Mouse (Mus musculus): ENCODE results near the gene Pctp. TPM values are rescaled to one million over a fixed set of nuclear protein-coding genes. Genes with fewer than 3 reads are reported as not detected.

Gene Pctp
- polyA plus RNA-seq, 1 experiment from 2014 or later = 12.1 TPM

DNA sequence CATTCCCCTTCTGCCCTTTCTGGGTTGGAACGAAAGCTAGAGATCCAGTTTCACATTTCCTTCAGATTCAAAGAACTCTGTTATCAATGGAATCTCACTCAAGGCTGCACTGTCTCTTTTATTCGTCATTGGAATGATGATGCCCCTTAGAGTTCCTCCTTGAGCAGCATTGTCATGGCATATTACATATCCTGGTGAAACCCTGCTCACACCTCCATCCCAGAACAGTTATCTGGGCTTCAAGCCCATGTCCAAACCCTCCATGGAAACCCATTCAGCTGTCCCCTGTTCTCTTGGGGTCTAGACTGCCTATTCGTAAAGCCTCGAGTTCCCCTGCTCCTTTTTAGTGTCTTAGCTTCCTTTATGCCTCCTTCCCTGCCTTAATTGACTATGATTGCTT, 33.6 kb downstream of the Pctp start:
- Histone ChIP-seq H3K9ac (no peak overlapping the region), H3K4me3 (replicated peaks) (no peak overlapping the region), H3K9me3 (replicated peaks) (no peaks in the 10 kb centered on the region), H3K4me2 (no peak overlapping the region), H3K27ac (no peak overlapping the region), H3K36me3 (no peaks in the 10 kb centered on the region), H3K4me1 (no peaks in the 10 kb centered on the region), H3K27me3 (no peaks in the 10 kb centered on the region)
- ATAC-seq (replicated peaks; ENCODE audit: low FRiP score) = no peak
- WGBS = 67% methylated on average over 4 of the region's 4 CpGs

DNA sequence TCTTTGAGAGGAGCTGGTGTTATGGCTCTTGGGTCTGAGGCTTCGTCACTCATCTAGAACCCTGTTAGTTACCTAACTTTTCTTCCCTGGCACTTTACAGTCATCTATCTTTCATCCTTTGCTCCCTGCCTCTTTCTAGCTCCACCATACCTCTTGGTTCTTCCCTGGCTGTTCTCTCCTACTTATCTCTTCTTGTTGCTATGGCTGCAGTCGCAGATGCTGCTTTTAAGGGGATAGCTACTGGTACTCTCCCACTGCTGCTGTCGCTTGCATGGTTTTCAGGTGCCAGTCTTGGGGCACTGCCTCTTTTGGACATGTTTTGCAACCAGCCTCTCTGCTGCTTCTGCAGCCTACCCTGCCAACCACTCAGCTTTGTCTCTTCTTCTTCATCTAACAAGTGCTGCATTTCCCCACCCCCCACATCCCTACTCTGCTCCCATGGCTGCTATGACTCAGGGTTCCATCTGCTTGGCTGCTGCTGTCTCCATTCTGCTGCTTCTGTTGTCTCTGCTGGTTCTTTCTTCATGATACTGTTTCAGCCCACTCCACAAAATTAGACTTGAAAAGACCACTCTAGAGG, 51.9 kb downstream of the Pctp start:
- ATAC-seq (replicated peaks; ENCODE audit: low FRiP score) = no peak
- Histone ChIP-seq H3K9ac (no peak overlapping the region), H3K4me1 (no peaks in the 10 kb centered on the region), H3K4me2 (no peak overlapping the region), H3K27ac (no peak overlapping the region), H3K9me3 (replicated peaks) (no peaks in the 10 kb centered on the region), H3K36me3 (no peaks in the 10 kb centered on the region), H3K4me3 (replicated peaks) (no peak overlapping the region), H3K27me3 (no peaks in the 10 kb centered on the region)
- WGBS = 86% methylated on average over 3 of the region's 3 CpGs

DNA sequence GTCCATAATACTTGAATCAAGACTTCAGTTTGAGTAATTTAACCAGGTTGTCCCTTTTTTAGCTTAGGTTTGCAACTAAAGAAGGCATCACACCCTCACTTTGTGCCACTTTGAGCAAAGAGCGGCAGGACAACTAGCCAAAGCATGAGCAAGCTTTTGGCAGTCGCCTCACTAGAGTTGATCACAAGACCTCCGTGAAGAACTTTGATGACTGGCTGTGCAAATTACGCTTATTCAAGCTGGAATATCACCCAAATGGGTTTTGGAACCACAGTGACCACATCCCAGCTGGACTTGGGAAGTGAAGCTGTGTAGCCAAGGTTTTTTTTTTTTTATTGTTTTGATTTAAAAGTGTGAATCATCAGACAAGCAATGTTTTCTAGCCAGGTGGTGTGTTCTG, 54.9 kb downstream of the Pctp start:
- 89% methylated on average over 4 of the region's 4 CpGs for WGBS
- H3K4me1 ChIP-seq = no peaks in the 10 kb centered on the region

DNA sequence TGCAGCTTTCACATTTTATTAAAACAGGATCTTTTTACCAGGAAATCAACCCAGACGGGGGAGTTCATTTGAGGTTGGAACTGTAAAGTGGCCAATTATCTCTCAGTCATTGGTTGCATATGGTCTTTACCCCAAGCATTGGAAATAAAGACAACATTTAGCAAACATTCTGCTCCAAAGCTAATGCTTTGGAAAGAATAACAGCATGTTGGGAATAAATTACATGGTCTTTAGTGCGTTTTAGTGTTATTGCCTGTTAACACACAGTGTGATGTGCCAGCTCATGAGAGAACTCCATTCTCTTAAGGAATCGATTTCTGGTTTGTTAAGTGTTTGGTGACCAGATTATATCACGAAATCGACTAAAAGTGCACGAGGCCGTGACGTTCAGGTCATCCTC, 57.5 kb downstream of the Pctp start:
- WGBS = 81% methylated on average over 8 of the region's 8 CpGs
- no peak for ATAC-seq (replicated peaks; ENCODE audit: low FRiP score)

More for the DNA sequence above, 54.9 kb downstream of the Pctp start:
- ATAC-seq (replicated peaks; ENCODE audit: low FRiP score) = no peak
- no peak overlapping the region for H3K4me3 ChIP-seq (replicated peaks)
- H3K4me2 ChIP-seq = no peak overlapping the region
- no peaks in the 10 kb centered on the region for H3K9me3 ChIP-seq (replicated peaks)
- no peak overlapping the region for H3K27ac ChIP-seq
- H3K36me3 ChIP-seq = no peaks in the 10 kb centered on the region
- H3K9ac ChIP-seq = no peak overlapping the region
- H3K27me3 ChIP-seq = no peaks in the 10 kb centered on the region

DNA sequence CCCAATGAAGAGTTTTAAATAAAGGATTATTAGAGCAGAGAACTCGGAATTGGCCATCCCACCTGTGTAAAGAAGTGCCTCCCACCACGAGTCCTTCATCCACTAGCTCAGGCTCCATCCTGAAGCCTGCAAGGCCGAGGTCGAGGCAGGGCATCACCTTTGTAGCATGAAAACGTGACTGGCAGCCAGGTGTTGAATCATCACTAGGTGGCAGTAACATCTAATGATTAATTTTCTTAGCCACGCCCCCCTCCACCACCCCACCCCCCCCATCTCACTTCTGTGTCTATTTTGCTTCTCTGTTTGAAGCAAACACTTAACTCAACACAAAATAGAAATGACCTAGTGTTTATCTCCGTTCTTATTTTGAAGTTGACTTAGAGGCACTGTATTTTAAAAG, 65.5 kb downstream of the Pctp start:
- H3K4me1 ChIP-seq = 0 out of 2 replicates have a peak, but pooled peaks cover 3% of the 10 kb centered on the region
- no peaks in the 10 kb centered on the region for H3K27me3 ChIP-seq
- no peak overlapping the region for H3K9ac ChIP-seq
- no peaks in the 10 kb centered on the region for H3K36me3 ChIP-seq
- H3K4me3 ChIP-seq (replicated peaks) = no peak overlapping the region
- no peaks in the 10 kb centered on the region for H3K9me3 ChIP-seq (replicated peaks)
- ATAC-seq (replicated peaks; ENCODE audit: low FRiP score) = no peak
- no peak overlapping the region for H3K4me2 ChIP-seq
- WGBS = 35% methylated on average over 7 of the region's 7 CpGs
- no peak overlapping the region for H3K27ac ChIP-seq

More for the DNA sequence above, 57.5 kb downstream of the Pctp start:
- Histone ChIP-seq H3K9me3 (replicated peaks) (no peaks in the 10 kb centered on the region), H3K4me1 (no peaks in the 10 kb centered on the region), H3K4me2 (no peak overlapping the region), H3K27ac (no peak overlapping the region), H3K4me3 (replicated peaks) (no peak overlapping the region), H3K36me3 (no peaks in the 10 kb centered on the region), H3K9ac (no peak overlapping the region), H3K27me3 (no peaks in the 10 kb centered on the region)

Other genes with a start within 250 kb of the Pctp start
- 0.18 and 0.23 TPM in 2 replicates for gene Ankfn1, start 225.2 kb downstream of the Pctp start, polyA plus RNA-seq (2015; fragmentation: Nextera tagmentation; extraction: Ambion mirVana)
- 21.9 and 24.4 TPM in 2 replicates for gene Tmem100, start 27.5 kb upstream of the Pctp start, polyA plus RNA-seq (2015; fragmentation: Nextera tagmentation; extraction: Ambion mirVana)
- 8.1 and 9.8 TPM in 2 replicates for gene Gm45716, start 184.8 kb upstream of the Pctp start, polyA plus RNA-seq (2015; fragmentation: Nextera tagmentation; extraction: Ambion mirVana)
- 36.6 and 38.0 TPM in 2 replicates for gene Mmd, start 246.6 kb upstream of the Pctp start, polyA plus RNA-seq (2015; fragmentation: Nextera tagmentation; extraction: Ambion mirVana)

All from kidney, embryonic 15.5 days (tissue).